Mouse (Mus musculus) CH12.LX (cell line): ENCODE measurements at regions not wholly inside any gene's neighbourhood (a gene's known extent, or its start where the extent isn't known, plus 50 kb on each side); places are given as distances from the start of the nearest gene placed in this dataset.

Source experiments
- CHD2 ChIP-seq: IDR thresholded peaks from 2 replicates; pipeline ENCODE4 v1.6.1; 2011; ENCODE audit warnings: low read length, improper control_type of control experiment
- CTCF ChIP-seq, 2 experiments: IDR thresholded peaks in 1 of 2; conservative IDR thresholded peaks in 1 of 2; 2 replicates each; pipeline ENCODE4 v1.5.1; 2011 to 2012; ENCODE audit warnings: low read depth in 2 of 2, low read length in 2 of 2, improper control_type of control experiment in 1 of 2, inconsistent platforms in 1 of 2, mild to moderate bottlenecking in 1 of 2, moderate library complexity in 1 of 2
- EP300 ChIP-seq: IDR thresholded peaks from 2 replicates; pipeline ENCODE4 v1.6.1; 2011; ENCODE audit warnings: low read length, improper control_type of control experiment
- ETS1 ChIP-seq: conservative IDR thresholded peaks from 2 replicates; pipeline ENCODE4 v1.6.1; 2012; ENCODE audit warnings: low read depth, mild to moderate bottlenecking, inconsistent platforms, low read length, improper control_type of control experiment, moderate library complexity
- MAX ChIP-seq: IDR thresholded peaks from 2 replicates; pipeline ENCODE4 v1.6.1; 2011; ENCODE audit warnings: low read length, improper control_type of control experiment
- MAZ ChIP-seq: IDR thresholded peaks from 2 replicates; pipeline ENCODE4 v1.6.1; 2012; ENCODE audit warnings: low read depth, mild to moderate bottlenecking, inconsistent platforms, low read length, improper control_type of control experiment, moderate library complexity
- MYC ChIP-seq: IDR thresholded peaks from 2 replicates; pipeline ENCODE4 v1.6.1; 2011; ENCODE audit warnings: low read depth, mild to moderate bottlenecking, improper control_type of control experiment, low read length
- POLR2A ChIP-seq: IDR thresholded peaks from 2 replicates; pipeline ENCODE4 v1.6.1; 2011; ENCODE audit warnings: low read depth, mild to moderate bottlenecking, improper control_type of control experiment, low read length
- TCF12 ChIP-seq: IDR thresholded peaks from 2 replicates; pipeline ENCODE4 v1.6.1; 2014; ENCODE audit warnings: low read depth, mild to moderate bottlenecking, inconsistent platforms, low read length, improper control_type of control experiment

GRCm38 (mm10) chr1:183552617-183553016 is 134.6 kb downstream of the Hhipl2 start:
- TF ChIP-seq EP300 (no peak), CTCF (conservative IDR thresholded peaks at IDR 0.05 in 1 of 2, IDR thresholded peaks at IDR 0.05 in 1 of 2; ENCODE audit: low read depth in 2 of 2, low read length in 2 of 2) (peak; percentile 28 to 60; a peak in 2 of 4 replicates), POLR2A (no peak), CHD2 (no peak), TCF12 (no peak), MAZ (no peak), MYC (no peak), MAX (no peak), ETS1 (no peak)
